Mouse (Mus musculus) neural tube, embryonic 14.5 days (tissue): Measurements from ENCODE around the gene Raver2. TPM values are rescaled to one million over a fixed set of nuclear protein-coding genes. Genes with fewer than 3 reads are reported as not detected.

Experiments
- ATAC-seq: fragments of 200-750 bp; cut with Nextera tagmentation; 2 replicates; pipeline ENCODE4 v1.8.0; 2017; ENCODE audit warnings: low read depth, mild to moderate bottlenecking, moderate TSS enrichment, moderate library complexity
- H3K27ac ChIP-seq: fragments of 300-500 bp; sonication (generic); 2 replicates; pipeline ENCODE4 v1.5.1; 2014; ENCODE audit warnings: low read depth, mild to moderate bottlenecking, control low read depth, low read length, moderate library complexity, mixed read lengths
- H3K27me3 ChIP-seq: fragments of 300-500 bp; sonication (generic); 2 replicates; pipeline ENCODE4 v1.6.1; 2014; ENCODE audit warnings: low read length; ENCODE audit not compliant: control insufficient read depth, insufficient read depth
- H3K36me3 ChIP-seq: fragments of 300-500 bp; sonication (generic); 2 replicates; pipeline ENCODE4 v1.6.1; 2014; ENCODE audit warnings: low read length, mixed read lengths; ENCODE audit not compliant: control insufficient read depth, insufficient read depth
- H3K4me1 ChIP-seq: fragments of 300-500 bp; sonication (generic); 2 replicates; pipeline ENCODE4 v1.6.1; 2014; ENCODE audit warnings: low read length; ENCODE audit not compliant: control insufficient read depth, insufficient read depth
- H3K4me2 ChIP-seq: fragments of 300-500 bp; sonication (generic); 2 replicates; pipeline ENCODE4 v1.6.1; 2014; ENCODE audit warnings: mild to moderate bottlenecking, low read depth, low read length, control low read depth
- H3K4me3 ChIP-seq: fragments of 300-500 bp; sonication (generic); 2 replicates; pipeline ENCODE4 v1.5.1; 2014; ENCODE audit warnings: low read depth, low read length, control low read depth, mixed read lengths
- H3K9ac ChIP-seq: fragments of 300-500 bp; sonication (generic); replicated peaks from 2 replicates; pipeline ENCODE4 v1.6.1; 2014; ENCODE audit warnings: low read depth, mild to moderate bottlenecking, control low read depth, low read length, mixed read lengths
- H3K9me3 ChIP-seq: fragments of 300-500 bp; sonication (generic); 2 replicates; pipeline ENCODE4 v1.6.1; 2016; ENCODE audit warnings: low read length; ENCODE audit not compliant: control insufficient read depth
- WGBS: fragments of 180-500 bp; shearing (Covaris S2); extraction: QIAGEN DNeasy Blood & Tissue Kit; methylation state at CpG from one replicate; pipeline ENCODE4 v1.1.7; 2014; 5-methylcytosine and 5-hydroxymethylcytosine counted together
- polyA plus RNA-seq: library from polyadenylated mRNA; unstranded; fragments of >200 nt; fragmentation: Nextera tagmentation; extraction: Ambion mirVana; gene quantifications from 2 replicates; pipeline ENCODE4 v1.2.1, GENCODE M21; 2014

The Raver2 gene
- polyA plus RNA-seq, 1 experiment from 2014 or later: 7.1 TPM

GRCm38 (mm10) chr4:101174916-101175625 lies 106.3 kb downstream of the Raver2 start:
- no peak for ATAC-seq
- WGBS: 79% methylated on average over 10 of the region's 10 CpGs
- no peaks in the 10 kb centered on the region for H3K9me3 ChIP-seq

GRCm38 (mm10) chr4:101176123-101176522 lies 107.3 kb downstream of the Raver2 start:
- ATAC-seq: no peak
- 85% methylated on average over 6 of the region's 6 CpGs for WGBS
- no peaks in the 10 kb centered on the region for H3K9me3 ChIP-seq

More at GRCm38 (mm10) chr4:101174916-101175625, 106.3 kb downstream of the Raver2 start:
- Histone ChIP-seq H3K9ac (no peak overlapping the region), H3K4me2 (no peak overlapping the region), H3K27me3 (no peaks in the 10 kb centered on the region), H3K27ac (no peak overlapping the region), H3K4me1 (no peaks in the 10 kb centered on the region), H3K36me3 (peaks cover 16% of the 10 kb centered on the region), H3K4me3 (no peak overlapping the region)

GRCm38 (mm10) chr4:101177796-101178195 lies 109.0 kb downstream of the Raver2 start:
- Histone ChIP-seq H3K9ac (no peak overlapping the region), H3K36me3 (peaks cover 10% of the 10 kb centered on the region), H3K4me1 (no peaks in the 10 kb centered on the region), H3K4me3 (no peak overlapping the region), H3K9me3 (no peaks in the 10 kb centered on the region), H3K27me3 (no peaks in the 10 kb centered on the region), H3K4me2 (no peak overlapping the region), H3K27ac (no peak overlapping the region)
- no peak for ATAC-seq
- 70% methylated on average over 3 of the region's 3 CpGs for WGBS

More at GRCm38 (mm10) chr4:101176123-101176522, 107.3 kb downstream of the Raver2 start:
- H3K27me3 ChIP-seq: no peaks in the 10 kb centered on the region
- peaks cover 10% of the 10 kb centered on the region for H3K36me3 ChIP-seq
- no peak overlapping the region for H3K4me2 ChIP-seq
- no peaks in the 10 kb centered on the region for H3K4me1 ChIP-seq
- H3K4me3 ChIP-seq: no peak overlapping the region
- no peak overlapping the region for H3K9ac ChIP-seq
- no peak overlapping the region for H3K27ac ChIP-seq

GRCm38 (mm10) chr4:101179076-101179475 lies 110.3 kb downstream of the Raver2 start:
- WGBS: 53% methylated on average over 5 of the region's 5 CpGs
- Histone ChIP-seq H3K9me3 (no peaks in the 10 kb centered on the region), H3K36me3 (peaks cover 5% of the 10 kb centered on the region), H3K4me1 (no peaks in the 10 kb centered on the region), H3K27me3 (no peaks in the 10 kb centered on the region), H3K4me3 (no peak overlapping the region), H3K27ac (no peak overlapping the region), H3K9ac (no peak overlapping the region), H3K4me2 (no peak overlapping the region)
- ATAC-seq: no peak

GRCm38 (mm10) chr4:101179836-101180235 lies 111.1 kb downstream of the Raver2 start:
- no peak overlapping the region for H3K27ac ChIP-seq
- ATAC-seq: no peak
- no peak overlapping the region for H3K4me3 ChIP-seq
- H3K9me3 ChIP-seq: no peaks in the 10 kb centered on the region
- H3K4me1 ChIP-seq: no peaks in the 10 kb centered on the region
- no peak overlapping the region for H3K9ac ChIP-seq
- H3K27me3 ChIP-seq: no peaks in the 10 kb centered on the region
- 69% methylated on average over 6 of the region's 6 CpGs for WGBS
- H3K36me3 ChIP-seq: no peaks in the 10 kb centered on the region
- no peak overlapping the region for H3K4me2 ChIP-seq

GRCm38 (mm10) chr4:101180681-101181080 lies 111.9 kb downstream of the Raver2 start:
- no peaks in the 10 kb centered on the region for H3K27me3 ChIP-seq
- no peaks in the 10 kb centered on the region for H3K9me3 ChIP-seq
- no peak overlapping the region for H3K27ac ChIP-seq
- H3K9ac ChIP-seq: no peak overlapping the region
- no peaks in the 10 kb centered on the region for H3K36me3 ChIP-seq
- no peaks in the 10 kb centered on the region for H3K4me1 ChIP-seq
- ATAC-seq: no peak
- 79% methylated on average over 5 of the region's 5 CpGs for WGBS
- H3K4me2 ChIP-seq: no peak overlapping the region
- no peak overlapping the region for H3K4me3 ChIP-seq

- no peak for ATAC-seq
- Histone ChIP-seq H3K27ac (no peak overlapping the region), H3K9me3 (no peaks in the 10 kb centered on the region), H3K27me3 (no peaks in the 10 kb centered on the region), H3K4me2 (no peak overlapping the region), H3K4me1 (no peaks in the 10 kb centered on the region), H3K36me3 (no peaks in the 10 kb centered on the region), H3K9ac (no peak overlapping the region), H3K4me3 (no peak overlapping the region)
- 71% methylated on average over 8 of the region's 9 CpGs for WGBS
Measured at GRCm38 (mm10) chr4:101182603-101183011, 113.8 kb downstream of the Raver2 start.

GRCm38 (mm10) chr4:101185216-101185615 lies 116.4 kb downstream of the Raver2 start:
- Histone ChIP-seq H3K9me3 (no peaks in the 10 kb centered on the region), H3K9ac (no peak overlapping the region), H3K4me3 (no peak overlapping the region), H3K27me3 (no peaks in the 10 kb centered on the region), H3K4me1 (no peaks in the 10 kb centered on the region), H3K4me2 (no peak overlapping the region), H3K27ac (no peak overlapping the region), H3K36me3 (no peaks in the 10 kb centered on the region)
- WGBS: 57% methylated on average over 3 of the region's 3 CpGs
- ATAC-seq: no peak

GRCm38 (mm10) chr4:101186591-101186990 lies 117.8 kb downstream of the Raver2 start:
- no peaks in the 10 kb centered on the region for H3K27me3 ChIP-seq
- H3K4me1 ChIP-seq: no peaks in the 10 kb centered on the region
- no peak overlapping the region for H3K4me2 ChIP-seq
- 93% methylated on average over 5 of the region's 5 CpGs for WGBS
- no peaks in the 10 kb centered on the region for H3K36me3 ChIP-seq
- no peak overlapping the region for H3K4me3 ChIP-seq
- H3K9me3 ChIP-seq: no peaks in the 10 kb centered on the region
- ATAC-seq: no peak
- H3K27ac ChIP-seq: no peak overlapping the region
- H3K9ac ChIP-seq: no peak overlapping the region
